Mouse (Mus musculus) MEL (cell line): Measurements from ENCODE around the gene Tapt1.
A peak's percentile ranks its signal among the peaks of the same experiment; 100 is the strongest.

Experiments used
- CHD2 ChIP-seq: IDR thresholded peaks from 2 replicates; pipeline ENCODE4 v1.6.1; 2011; ENCODE audit warnings: low read length, improper control_type of control experiment
- CTCF ChIP-seq, 3 experiments: IDR thresholded peaks in 2 of 3; conservative IDR thresholded peaks in 1 of 3; 2 replicates each; pipeline ENCODE4 v1.5.1; 2011 to 2012; ENCODE audit warnings: low read length in 3 of 3, low read depth in 2 of 3, mild to moderate bottlenecking in 2 of 3, improper control_type of control experiment in 1 of 3, inconsistent platforms in 1 of 3, mixed read lengths in 1 of 3, moderate library complexity in 1 of 3; ENCODE audit not compliant: control insufficient read depth in 1 of 3, insufficient read depth in 1 of 3, poor library complexity in 1 of 3, severe bottlenecking in 1 of 3
- MXI1 ChIP-seq: IDR thresholded peaks from 2 replicates; pipeline ENCODE4 v1.6.1; 2011; ENCODE audit warnings: mild to moderate bottlenecking, low read depth, low read length, improper control_type of control experiment
- POLR2A ChIP-seq, 2 experiments: IDR thresholded peaks; 2 replicates each; pipeline ENCODE4 v1.6.1; 2011 to 2012; ENCODE audit warnings: low read length in 2 of 2, mild to moderate bottlenecking in 2 of 2, control low read depth in 1 of 2, improper control_type of control experiment in 1 of 2, low read depth in 1 of 2, moderate library complexity in 1 of 2; ENCODE audit not compliant: control insufficient read depth in 1 of 2, insufficient read depth in 1 of 2, poor library complexity in 1 of 2
- POLR2AphosphoS2 ChIP-seq: IDR thresholded peaks from 2 replicates; pipeline ENCODE4 v1.6.1; 2011; ENCODE audit warnings: low read length, improper control_type of control experiment
- RAD21 ChIP-seq: IDR thresholded peaks from 2 replicates; pipeline ENCODE4 v1.6.1; 2011; ENCODE audit warnings: mild to moderate bottlenecking, low read depth, low read length, improper control_type of control experiment
- RCOR1 ChIP-seq: IDR thresholded peaks from 2 replicates; pipeline ENCODE4 v1.6.1; 2012; ENCODE audit warnings: low read depth, mild to moderate bottlenecking, inconsistent platforms, low read length, improper control_type of control experiment
- ZC3H11A ChIP-seq: IDR thresholded peaks from 2 replicates; pipeline ENCODE4 v1.6.1; 2012; ENCODE audit warnings: low read depth, mild to moderate bottlenecking, inconsistent platforms, low read length, improper control_type of control experiment

GRCm38 (mm10) chr5:44224251-44224650 is 2.2 kb downstream of the Tapt1 start:
- TF ChIP-seq RCOR1 (peak; percentile 32; the same call in 1 of the 2 replicates), POLR2AphosphoS2 (no peak), CTCF (IDR thresholded peaks at IDR 0.05 in 2 of 3, conservative IDR thresholded peaks at IDR 0.05 in 1 of 3; ENCODE audit: control insufficient read depth in 1 of 3, insufficient read depth in 1 of 3, low read depth in 2 of 3, low read length in 3 of 3, poor library complexity in 1 of 3, severe bottlenecking in 1 of 3) (peak; percentile 40 to 85 (median 52)), POLR2A (IDR thresholded peaks at IDR 0.05; ENCODE audit: control insufficient read depth in 1 of 2, insufficient read depth in 1 of 2, low read depth in 1 of 2, low read length in 2 of 2, poor library complexity in 1 of 2) (no peak), RAD21 (peak; percentile 48), ZC3H11A (peak; percentile 44), CHD2 (no peak; the same call in 1 of the 2 replicates), MXI1 (no peak; the same call in 1 of the 2 replicates)
